Mouse (Mus musculus) heart, embryonic 14.5 days (tissue): Measurements from ENCODE around the gene Zfp64. TPM values are rescaled to one million over a fixed set of nuclear protein-coding genes. Genes with fewer than 3 reads are reported as not detected.

ENCODE experiments used
- ATAC-seq: fragments of 200-750 bp; cut with Nextera tagmentation; 2 replicates; pipeline ENCODE4 v1.8.0; 2017; ENCODE audit warnings: low read depth, moderate TSS enrichment; ENCODE audit not compliant: insufficient number of reproducible peaks, insufficient read depth, low FRiP score
- H3K27ac ChIP-seq, 2 experiments: fragments of 200-500 bp in 1 of 2; fragments of 300-500 bp in 1 of 2; sonication (generic) in 1 of 2; replicated peaks in 1 of 2; 2 replicates each; pipeline ENCODE4 v1.5.1; 2012 to 2014; ENCODE audit warnings: low read depth in 2 of 2, low read length in 2 of 2, control low read depth in 1 of 2, mild to moderate bottlenecking in 1 of 2, mixed read lengths in 1 of 2; ENCODE audit not compliant: control insufficient read depth in 1 of 2, insufficient read depth in 1 of 2
- H3K27me3 ChIP-seq: fragments of 300-500 bp; sonication (generic); 2 replicates; pipeline ENCODE4 v1.6.1; 2014; ENCODE audit warnings: mild to moderate bottlenecking, low read length, control low read depth; ENCODE audit not compliant: control insufficient read depth, insufficient read depth
- H3K36me3 ChIP-seq: fragments of 300-500 bp; sonication (generic); 2 replicates; pipeline ENCODE4 v1.6.1; 2014; ENCODE audit warnings: mild to moderate bottlenecking, control low read depth, low read length, mixed read lengths; ENCODE audit not compliant: control insufficient read depth, insufficient read depth
- H3K4me1 ChIP-seq, 2 experiments: fragments of 200-500 bp in 1 of 2; fragments of 300-500 bp in 1 of 2; sonication (generic) in 1 of 2; 2 replicates each; pipeline ENCODE4 v1.6.1; 2012 to 2014; ENCODE audit warnings: low read length in 2 of 2, control low read depth in 1 of 2, mixed read lengths in 1 of 2; ENCODE audit not compliant: control insufficient read depth in 2 of 2, insufficient read depth in 2 of 2
- H3K4me2 ChIP-seq: fragments of 300-500 bp; sonication (generic); 2 replicates; pipeline ENCODE4 v1.6.1; 2014; ENCODE audit warnings: mild to moderate bottlenecking, low read length
- H3K4me3 ChIP-seq, 2 experiments: fragments of 200-500 bp in 1 of 2; fragments of 300-500 bp in 1 of 2; sonication (generic) in 1 of 2; 2 replicates each; pipeline ENCODE4 v1.5.1; 2012 to 2014; ENCODE audit warnings: low read length in 2 of 2, mild to moderate bottlenecking in 2 of 2, control low read depth in 1 of 2, low read depth in 1 of 2, moderate library complexity in 1 of 2; ENCODE audit not compliant: control insufficient read depth in 1 of 2, insufficient read depth in 1 of 2
- H3K9ac ChIP-seq: fragments of 300-500 bp; sonication (generic); 2 replicates; pipeline ENCODE4 v1.6.1; 2014; ENCODE audit warnings: mild to moderate bottlenecking, low read length
- H3K9me3 ChIP-seq: fragments of 300-500 bp; sonication (generic); 2 replicates; pipeline ENCODE4 v1.6.1; 2016; ENCODE audit warnings: low read length, control low read depth; ENCODE audit not compliant: control insufficient read depth
- WGBS: fragments of 180-500 bp; shearing (Covaris S2); extraction: QIAGEN DNeasy Blood & Tissue Kit; methylation state at CpG from one replicate; pipeline ENCODE4 v1.1.7; 2014; 5-methylcytosine and 5-hydroxymethylcytosine counted together
- polyA plus RNA-seq: library from polyadenylated mRNA; unstranded; fragments of >200 nt; fragmentation: Nextera tagmentation; extraction: Ambion mirVana; gene quantifications from 2 replicates; pipeline ENCODE4 v1.2.1, GENCODE M21; 2014

Gene Zfp64
- polyA plus RNA-seq = 15.3 and 15.7 TPM in 2 replicates

DNA sequence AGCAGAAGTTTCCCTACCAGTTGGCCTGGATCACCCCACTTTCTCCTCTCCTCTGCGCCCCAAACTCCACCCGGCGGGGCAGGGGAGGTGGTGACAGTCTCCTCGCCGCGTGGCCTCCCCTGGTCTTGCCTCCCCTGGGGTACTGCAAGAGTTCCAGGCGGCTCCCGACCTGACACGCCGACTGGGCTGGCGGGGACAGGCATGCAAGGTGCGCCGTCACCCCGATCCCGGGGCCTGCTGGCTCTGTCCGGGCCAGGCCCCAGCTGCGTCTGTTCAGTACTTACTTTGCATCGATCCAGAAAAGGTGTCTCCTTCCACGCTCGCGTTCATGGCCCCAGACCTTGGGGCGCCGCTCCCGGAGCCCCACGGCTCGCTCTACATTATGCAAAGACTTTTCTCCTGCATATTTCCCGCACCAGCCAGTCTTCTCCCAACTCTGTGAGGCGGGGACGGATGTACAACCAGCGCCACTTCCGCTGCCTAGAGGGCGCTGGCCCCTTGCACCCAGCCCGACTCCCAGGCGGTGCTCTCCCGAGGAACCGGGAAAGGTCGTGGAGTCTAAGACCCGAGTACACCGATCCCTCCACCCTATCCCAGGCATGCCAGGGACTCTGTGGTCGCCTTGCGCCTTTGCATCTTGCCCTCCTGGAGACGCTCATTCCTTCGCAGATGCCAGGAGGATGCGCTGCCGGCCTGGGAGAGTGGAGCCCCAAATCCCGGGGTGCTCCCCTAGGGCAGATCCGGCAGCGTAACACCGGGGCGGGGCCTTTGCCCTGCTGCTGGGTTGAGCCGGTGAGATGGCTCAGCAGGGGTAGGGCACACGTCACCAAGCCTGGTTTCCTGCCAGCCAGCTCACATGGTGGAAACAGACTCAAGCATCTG is at the start of gene Zfp64:
Gene Zfp64, minus strand, starts transcription at position 753 of the 882 bp plus-strand sequence.
- Histone ChIP-seq H3K9ac (peak within 1 kb of the TSS; percentile 98), H3K9me3 (no peaks in the 10 kb centered on the region), H3K4me2 (peak within 1 kb of the TSS; percentile 96), H3K4me1 (peaks cover 7 to 18% of the 10 kb centered on the region in 2 experiments), H3K27me3 (no peaks in the 10 kb centered on the region), H3K36me3 (peaks cover 18% of the 10 kb centered on the region), H3K4me3 (peak within 1 kb of the TSS; percentile 95 to 96), H3K27ac (peak within 1 kb of the TSS; percentile 92 to 98)
- WGBS = under 1% methylated on average over 52 of the region's 52 CpGs
- ATAC-seq = peak; percentile 86

DNA sequence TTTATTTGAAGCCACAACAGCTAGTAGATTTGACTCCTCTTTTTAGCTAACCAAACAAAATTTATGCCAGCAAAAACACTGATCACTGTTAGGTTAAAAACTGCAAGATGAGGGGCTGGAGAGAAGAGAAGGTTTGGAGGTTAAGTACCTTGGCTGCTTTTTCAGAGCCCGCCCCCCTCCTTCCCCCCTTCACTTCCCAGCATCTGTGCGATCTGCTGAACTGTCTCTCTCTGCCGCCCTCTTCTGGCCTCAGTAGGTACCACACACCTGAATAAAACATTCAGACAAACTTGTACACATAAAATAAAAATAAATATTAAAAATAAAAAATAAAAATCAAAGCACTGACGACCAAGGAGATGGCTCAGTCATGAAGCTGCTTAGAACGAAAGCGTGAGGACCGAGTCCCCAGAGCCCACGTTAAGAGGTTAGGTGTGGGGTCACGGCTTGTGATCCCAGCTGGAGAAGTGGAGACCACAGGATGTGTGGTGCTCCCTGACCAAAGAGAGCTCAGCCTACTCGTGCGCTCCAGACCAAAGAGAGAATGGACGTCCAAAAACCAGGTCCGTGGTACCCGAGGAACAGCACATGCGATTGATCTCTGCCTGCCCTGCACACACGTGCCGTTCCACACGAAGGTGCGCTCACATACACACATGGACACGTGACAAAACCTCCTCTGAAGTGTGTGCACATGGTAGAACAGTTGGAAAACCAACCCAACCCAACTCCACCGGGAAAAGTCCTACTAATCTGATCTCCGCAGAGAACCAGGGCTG is 37.4 kb upstream of the Zfp64 start:
- ATAC-seq = no peak
- H3K9ac ChIP-seq = no peak overlapping the region
- no peaks in the 10 kb centered on the region for H3K36me3 ChIP-seq
- WGBS = 71% methylated on average over 22 of the region's 22 CpGs
- H3K27ac ChIP-seq = no peak overlapping the region
- H3K9me3 ChIP-seq = 0 out of 2 replicates have a peak, but pooled peaks cover 3% of the 10 kb centered on the region
- H3K4me1 ChIP-seq = no peaks in the 10 kb centered on the region
- H3K4me2 ChIP-seq = no peak overlapping the region
- no peaks in the 10 kb centered on the region for H3K27me3 ChIP-seq
- no peak overlapping the region for H3K4me3 ChIP-seq

DNA sequence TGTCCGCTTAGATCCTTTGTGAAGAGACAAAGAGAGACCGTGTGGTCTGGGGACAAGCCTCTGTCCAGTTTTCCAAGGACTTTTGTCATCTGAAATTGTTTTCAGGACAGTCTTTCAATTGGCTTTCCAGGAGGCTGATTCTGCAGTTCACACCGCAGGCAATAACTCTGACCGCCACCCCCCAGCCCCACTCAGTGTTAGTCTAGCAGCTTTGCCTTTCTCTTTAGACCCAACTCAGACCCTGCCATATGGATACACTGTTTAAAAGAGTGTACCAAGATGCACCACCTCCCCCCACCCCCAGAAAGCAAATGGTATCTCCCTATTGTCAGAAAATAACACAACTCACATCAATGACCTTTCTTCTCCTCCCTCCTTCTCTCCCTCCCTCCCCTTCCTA is 35.6 kb upstream of the Zfp64 start:
- H3K36me3 ChIP-seq = no peaks in the 10 kb centered on the region
- no peak overlapping the region for H3K4me3 ChIP-seq
- no peak overlapping the region for H3K9ac ChIP-seq
- no peaks in the 10 kb centered on the region for H3K27me3 ChIP-seq
- WGBS = 77% methylated on average over 4 of the region's 4 CpGs
- H3K9me3 ChIP-seq = no peaks in the 10 kb centered on the region
- ATAC-seq = no peak
- no peaks in the 10 kb centered on the region for H3K4me1 ChIP-seq
- H3K27ac ChIP-seq = no peak overlapping the region
- no peak overlapping the region for H3K4me2 ChIP-seq

DNA sequence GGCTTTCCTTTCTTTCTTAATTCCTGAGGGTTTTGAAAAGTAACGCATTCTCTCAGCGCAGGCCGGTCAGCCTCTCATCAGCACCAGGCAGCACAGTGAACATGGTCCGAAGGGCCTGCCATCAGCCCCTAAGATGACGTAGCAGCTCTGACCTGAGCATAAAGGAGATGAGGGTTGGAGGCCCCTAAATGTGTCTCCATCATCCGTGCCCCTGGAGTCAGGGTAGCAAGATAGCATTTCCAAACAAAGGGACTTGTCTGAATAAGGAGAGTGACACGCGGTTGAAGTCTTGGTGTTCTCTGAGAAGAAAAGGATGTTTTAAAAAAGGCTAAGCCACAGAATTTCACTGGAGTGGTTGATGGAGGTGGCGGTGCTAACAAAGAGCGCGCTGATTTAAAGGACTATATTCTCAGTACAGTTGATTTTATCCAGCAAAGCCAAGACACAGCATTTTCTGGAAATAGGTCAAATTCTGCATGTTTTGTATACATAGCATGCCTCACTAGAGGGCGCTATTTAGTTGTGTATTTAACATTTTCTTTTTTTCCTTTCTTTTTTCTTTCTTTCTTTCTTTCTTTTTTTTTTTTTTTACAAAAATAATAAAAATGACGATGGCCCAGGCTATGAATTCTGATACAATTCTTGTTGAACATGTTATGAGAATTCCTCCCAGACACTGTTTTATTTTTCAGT is 34.8 kb upstream of the Zfp64 start:
- Histone ChIP-seq H3K9ac (no peak overlapping the region), H3K36me3 (no peaks in the 10 kb centered on the region), H3K4me1 (no peaks in the 10 kb centered on the region), H3K4me3 (no peak overlapping the region), H3K9me3 (no peaks in the 10 kb centered on the region), H3K27ac (no peak overlapping the region), H3K27me3 (no peaks in the 10 kb centered on the region), H3K4me2 (no peak overlapping the region)
- WGBS = 60% methylated on average over 13 of the region's 13 CpGs
- no peak for ATAC-seq

DNA sequence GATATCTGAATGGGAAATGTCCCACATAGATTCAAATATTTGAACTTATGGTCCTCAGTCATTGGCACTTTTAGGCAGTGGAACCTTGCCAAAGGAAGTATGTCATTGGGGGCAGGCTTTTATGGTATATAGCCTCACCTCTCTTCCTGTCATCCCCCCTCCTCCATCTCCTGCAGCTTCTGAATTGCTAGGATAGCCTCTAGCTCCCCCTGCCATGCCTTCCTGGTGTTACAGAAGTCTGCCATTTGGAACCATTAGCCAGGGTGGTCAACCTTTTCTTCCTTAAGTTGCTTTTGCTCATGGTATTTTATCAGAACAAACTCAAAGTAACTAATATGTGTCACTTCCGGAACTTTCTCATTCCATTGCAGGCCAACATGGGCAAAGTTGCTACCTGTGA is 32.7 kb upstream of the Zfp64 start:
- WGBS = 92% methylated on average over 1 of the region's 1 CpGs
- no peak overlapping the region for H3K4me3 ChIP-seq
- no peak for ATAC-seq

DNA sequence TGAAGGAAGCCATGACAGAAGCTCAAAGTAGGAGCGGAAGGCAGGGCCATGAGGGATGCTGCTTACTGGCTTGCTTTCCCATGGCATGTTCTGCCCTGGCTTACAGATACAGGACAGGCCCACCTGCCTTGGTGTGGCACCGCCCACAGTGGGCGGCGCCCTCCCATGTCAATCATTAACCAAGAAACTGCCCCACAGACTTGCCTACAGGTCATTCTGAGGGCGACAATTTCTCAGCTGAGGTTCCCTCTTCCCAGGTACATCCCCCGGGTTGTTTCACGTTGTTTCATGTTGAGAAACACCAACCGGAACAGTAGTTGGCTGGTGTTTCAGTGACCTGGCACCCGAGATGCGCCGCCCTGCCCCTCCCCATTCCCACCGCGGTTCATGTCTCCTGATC is 32.0 kb upstream of the Zfp64 start:
- Histone ChIP-seq H3K9ac (no peak overlapping the region), H3K36me3 (no peaks in the 10 kb centered on the region), H3K27ac (no peak overlapping the region), H3K4me3 (no peak overlapping the region), H3K27me3 (no peaks in the 10 kb centered on the region), H3K4me1 (no peaks in the 10 kb centered on the region), H3K9me3 (no peaks in the 10 kb centered on the region), H3K4me2 (no peak overlapping the region)
- no peak for ATAC-seq
- 69% methylated on average over 13 of the region's 13 CpGs for WGBS

More for the DNA sequence above, 32.7 kb upstream of the Zfp64 start:
- Histone ChIP-seq H3K4me2 (no peak overlapping the region), H3K9ac (no peak overlapping the region), H3K27ac (no peak overlapping the region), H3K36me3 (no peaks in the 10 kb centered on the region), H3K9me3 (no peaks in the 10 kb centered on the region), H3K27me3 (no peaks in the 10 kb centered on the region), H3K4me1 (no peaks in the 10 kb centered on the region)

DNA sequence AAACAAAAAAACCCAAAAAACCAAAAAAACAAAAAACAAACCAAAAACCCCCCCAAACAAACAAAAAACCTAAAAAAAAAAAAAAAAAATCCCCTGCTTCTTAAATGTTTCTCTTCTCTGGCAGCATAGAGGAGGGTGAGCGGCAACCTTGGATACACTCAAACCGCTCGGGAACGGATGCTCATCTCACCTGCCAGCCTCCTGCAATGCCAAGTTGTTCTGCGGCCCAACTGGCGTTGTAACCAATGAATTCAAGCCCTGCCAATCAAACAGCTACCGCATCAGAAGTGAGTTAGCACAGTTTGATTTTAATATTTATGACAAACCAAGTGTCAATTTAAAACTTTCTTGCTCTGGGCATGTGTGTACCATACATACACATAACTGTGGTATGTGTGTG is 26.6 kb upstream of the Zfp64 start:
- WGBS = 92% methylated on average over 7 of the region's 7 CpGs

More for the DNA sequence above, 26.6 kb upstream of the Zfp64 start:
- no peak overlapping the region for H3K4me3 ChIP-seq
- H3K36me3 ChIP-seq = no peaks in the 10 kb centered on the region
- no peak overlapping the region for H3K27ac ChIP-seq
- no peak overlapping the region for H3K4me2 ChIP-seq
- no peaks in the 10 kb centered on the region for H3K4me1 ChIP-seq
- H3K27me3 ChIP-seq = no peaks in the 10 kb centered on the region
- no peak for ATAC-seq
- no peaks in the 10 kb centered on the region for H3K9me3 ChIP-seq
- H3K9ac ChIP-seq = no peak overlapping the region
